Mouse (Mus musculus): Measurements from ENCODE around the gene Gabrb1.
"Not testable (repeated sequence)": the region's sequence is repeated elsewhere in the genome, so short reads cannot be mapped to it uniquely, and the experiment has no call there.

Gabrb1 gene

GRCm38 (mm10) chr5:72043226-72044151, 385.6 kb downstream of the Gabrb1 start:
- no peak for DNase-seq

DNA sequence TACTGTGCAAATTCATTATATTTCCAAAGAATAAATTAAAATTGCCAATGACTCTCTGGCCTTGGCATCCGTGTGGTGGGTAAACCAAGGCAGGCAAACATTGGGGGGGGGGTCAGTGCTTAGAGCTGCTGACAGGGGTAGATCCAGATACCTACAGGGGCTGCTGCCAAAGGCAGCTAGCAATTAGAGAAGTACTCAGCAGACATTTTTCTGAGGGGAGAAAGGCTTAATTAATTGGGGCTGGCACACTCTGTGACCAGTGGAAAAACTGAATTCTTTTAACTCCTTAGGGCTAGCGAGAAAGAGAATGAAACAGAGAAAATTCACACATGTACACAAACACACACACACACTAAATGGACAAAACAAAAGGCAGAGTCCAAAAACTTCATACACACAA, 388.3 kb downstream of the Gabrb1 start:
- no peak for DNase-seq

- no peak for DNase-seq
These were observed 406.2 kb downstream of the Gabrb1 start for GRCm38 (mm10) chr5:72064079-72064478.

DNA sequence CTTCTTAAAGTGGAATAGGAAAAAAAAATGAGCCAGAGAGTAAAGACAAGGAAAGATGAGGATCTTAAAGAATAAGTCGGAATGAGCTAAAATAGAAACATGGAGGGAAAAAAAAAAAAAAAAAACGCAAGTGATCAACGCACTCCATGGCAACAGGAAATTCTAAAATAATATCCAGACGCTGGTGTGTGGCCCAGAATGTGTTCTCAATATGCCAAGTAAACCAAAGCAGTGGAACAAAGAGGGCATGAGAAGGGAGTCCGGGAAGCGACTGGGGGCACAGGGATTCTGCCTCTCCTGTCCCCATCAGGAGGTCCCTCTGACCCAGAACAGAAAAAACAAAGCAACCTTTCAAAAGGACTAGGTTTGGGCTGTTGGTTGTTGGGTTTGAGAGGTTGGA, 410.9 kb downstream of the Gabrb1 start:
- DNase-seq, result no peak

DNA sequence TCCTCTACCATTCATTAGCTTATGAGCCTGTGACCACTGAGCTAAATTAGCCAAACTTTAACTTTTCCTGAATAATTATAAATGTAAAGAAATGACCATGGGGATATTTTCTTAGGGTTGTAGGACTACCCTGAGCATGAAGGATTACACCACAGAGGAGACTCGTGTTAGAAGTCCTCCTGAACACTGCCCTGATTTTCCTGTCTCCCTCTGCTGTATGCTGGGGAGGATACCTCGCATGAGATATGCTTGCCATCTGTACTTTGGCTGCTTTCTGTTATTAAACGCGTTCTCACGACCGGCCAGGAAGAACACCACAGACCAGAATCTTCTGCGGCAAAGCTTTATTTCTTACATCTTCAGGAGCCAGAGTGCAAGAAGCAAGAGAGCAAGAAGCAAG, 411.5 kb downstream of the Gabrb1 start:
- DNase-seq, result not testable (repeated sequence)

DNA sequence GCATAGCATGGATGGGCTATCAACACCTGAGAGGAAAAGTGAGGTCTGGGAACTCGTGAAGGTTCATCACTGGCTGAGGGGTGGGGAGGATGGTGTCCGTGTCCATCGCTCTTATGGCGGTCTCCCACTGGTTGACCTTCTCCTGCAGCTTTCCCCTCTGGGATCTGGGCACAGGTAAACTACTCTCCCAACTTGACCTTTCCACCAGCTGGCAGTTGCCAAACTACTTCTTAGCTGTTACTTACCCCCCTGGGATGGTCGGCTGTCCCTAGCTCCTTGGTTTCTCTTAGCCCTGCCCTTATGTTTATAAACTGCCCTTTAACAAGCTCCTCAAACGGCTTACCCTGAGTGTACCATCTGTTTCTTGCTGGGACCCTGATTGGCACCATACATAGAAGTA, 418.9 kb downstream of the Gabrb1 start:
- DNase-seq, result no peak

DNA sequence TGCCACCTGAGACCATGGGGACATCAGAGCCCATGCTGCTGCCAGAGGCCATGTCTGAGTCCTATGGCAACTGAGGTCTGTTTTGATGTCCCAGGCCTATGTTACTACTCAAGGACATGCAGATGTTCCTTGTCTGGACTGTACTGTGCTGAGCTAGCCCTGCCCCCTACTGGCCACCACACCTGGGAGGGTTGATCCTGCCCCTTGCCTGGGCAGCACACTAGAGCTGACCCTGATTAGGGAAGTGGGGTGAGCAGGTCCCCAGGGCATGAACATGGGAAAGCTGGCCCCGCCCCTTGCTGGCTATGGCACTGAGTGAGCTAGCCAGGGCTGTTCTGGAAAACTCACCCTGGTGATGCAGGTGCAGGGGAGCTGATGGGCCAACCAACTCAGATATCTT, 428.6 kb downstream of the Gabrb1 start:
- DNase-seq, result no peak

DNA sequence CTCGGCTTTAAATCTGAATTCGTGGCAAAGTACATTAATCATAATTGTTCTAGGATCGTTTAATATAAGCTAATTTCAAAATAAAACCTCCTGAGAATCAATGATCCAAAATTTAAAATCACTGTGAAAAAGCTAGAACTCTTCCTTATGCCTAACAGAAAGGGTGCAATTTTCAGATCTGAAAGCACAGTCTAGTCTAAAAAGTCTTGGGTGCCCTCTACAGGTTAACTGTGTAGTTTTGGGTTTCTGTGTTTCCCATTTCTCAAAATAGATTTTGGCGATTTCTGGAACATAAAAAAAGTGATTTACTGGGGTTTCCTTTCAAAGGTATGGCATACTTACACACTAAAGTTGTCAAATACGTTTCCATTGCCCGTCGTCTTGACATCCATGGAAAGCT, 436.7 kb downstream of the Gabrb1 start:
- DNase-seq, result no peak

DNA sequence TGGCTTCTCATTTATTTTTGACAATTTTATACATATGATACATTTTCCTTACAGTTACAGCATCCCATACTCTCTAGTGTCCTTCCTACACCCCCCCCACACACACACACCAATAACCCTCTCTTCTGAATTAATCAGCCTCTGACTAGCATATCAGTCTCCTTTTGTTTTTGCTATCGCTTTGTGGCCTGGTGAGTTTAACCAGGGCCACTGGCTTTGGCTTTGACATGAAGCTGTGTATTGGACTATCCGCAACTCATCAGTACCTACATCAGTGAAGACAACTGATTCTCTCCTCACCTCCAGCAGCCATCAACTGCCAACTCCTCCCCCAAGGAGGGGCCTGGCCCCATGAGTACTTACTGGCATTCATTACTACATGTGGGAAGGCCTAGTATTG, 437.1 kb downstream of the Gabrb1 start:
- DNase-seq, result no peak

DNA sequence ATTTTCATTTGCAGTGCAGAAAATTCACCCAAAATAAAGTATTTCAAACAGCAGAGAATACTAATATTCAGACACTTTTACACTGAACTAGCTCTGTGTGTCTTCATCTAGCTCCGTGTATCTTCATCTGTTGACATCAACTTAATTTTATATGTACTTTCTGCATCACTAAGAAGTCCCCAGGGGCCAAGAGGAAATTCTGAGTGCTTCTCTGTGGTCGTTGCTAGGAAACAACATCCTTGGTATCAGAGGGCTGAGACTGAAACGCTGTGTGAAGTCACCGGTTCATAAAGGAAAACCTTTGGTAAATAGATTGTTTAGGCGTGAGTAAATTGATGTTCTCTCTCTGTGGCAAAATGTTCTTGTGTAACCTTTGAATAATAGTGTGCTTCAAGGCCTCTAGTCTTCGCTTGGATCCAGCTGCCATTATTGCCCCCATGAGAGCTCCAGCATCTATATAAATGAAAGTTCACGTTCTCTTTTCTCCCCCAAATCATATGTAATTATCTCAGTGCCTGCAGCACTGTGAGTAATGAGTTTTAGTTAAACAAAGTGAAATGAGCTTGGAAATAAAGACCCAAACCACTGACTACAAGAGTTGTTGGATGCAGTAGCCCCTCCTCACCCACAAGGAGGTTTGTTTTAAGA, 446.5 kb downstream of the Gabrb1 start:
- no peak for DNase-seq

GRCm38 (mm10) chr5:72122414-72123037, 464.6 kb downstream of the Gabrb1 start:
- DNase-seq, result no peak

DNA sequence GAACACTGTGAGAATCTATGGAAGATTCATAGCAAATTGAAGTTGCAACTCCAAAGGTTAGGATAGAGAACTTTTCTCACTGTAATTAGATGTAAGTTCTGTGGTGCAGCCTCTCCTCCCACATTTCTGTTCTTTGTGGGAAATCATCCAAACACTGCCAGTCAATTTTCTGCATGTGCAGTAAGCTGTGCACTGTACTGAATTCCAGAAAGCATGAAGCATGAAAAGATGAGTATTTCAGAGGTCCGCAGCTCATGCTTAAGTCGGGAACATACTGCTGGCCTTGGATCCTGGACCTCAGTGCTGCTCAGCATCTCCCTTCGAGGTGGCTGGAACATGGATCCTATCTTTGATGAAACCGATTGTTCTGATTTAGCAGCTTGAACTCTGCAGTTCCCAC, 468.8 kb downstream of the Gabrb1 start:
- no peak for DNase-seq

DNA sequence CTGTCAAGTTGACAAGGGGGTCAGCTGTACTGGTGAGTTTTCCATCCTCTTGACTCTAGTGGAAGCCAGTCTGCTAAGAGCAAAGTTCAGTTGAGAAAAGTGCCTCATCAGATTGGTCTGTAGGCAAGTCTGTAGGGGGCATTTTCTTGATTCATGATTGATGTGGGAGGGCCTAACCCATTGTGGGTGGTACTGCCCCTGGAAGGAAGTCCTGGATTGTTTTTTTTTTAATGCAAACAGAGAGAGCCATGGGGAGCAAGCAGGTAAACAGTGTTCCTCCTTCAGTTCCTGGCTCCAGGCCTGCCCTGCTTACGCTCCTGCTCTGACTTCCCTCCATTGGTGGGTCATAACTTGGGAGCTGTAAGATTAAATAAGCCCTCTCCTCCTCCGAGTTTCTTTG, 476.0 kb downstream of the Gabrb1 start:
- no peak for DNase-seq

DNA sequence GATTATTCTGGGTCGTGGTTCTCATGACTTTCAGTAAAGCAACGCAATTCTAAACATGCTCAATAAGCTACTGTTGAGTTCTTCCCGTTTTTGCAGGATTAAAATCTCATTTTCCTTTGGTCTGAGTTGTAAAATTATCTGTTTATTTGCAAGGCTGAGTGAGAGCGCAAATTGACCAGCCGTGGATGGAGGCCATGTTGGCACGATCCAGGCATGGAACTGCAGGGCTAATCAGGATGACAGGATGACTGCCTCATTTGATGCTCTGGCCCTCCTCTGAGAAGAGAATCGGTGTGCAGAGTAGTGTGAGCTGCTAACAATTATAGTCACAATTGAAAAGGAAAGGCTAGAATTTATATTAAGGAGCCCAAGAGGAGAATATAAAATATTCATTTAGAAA, 480.3 kb downstream of the Gabrb1 start:
- DNase-seq, result no peak

- no peak for DNase-seq
These were observed 481.7 kb downstream of the Gabrb1 start for GRCm38 (mm10) chr5:72139619-72140018.

DNA sequence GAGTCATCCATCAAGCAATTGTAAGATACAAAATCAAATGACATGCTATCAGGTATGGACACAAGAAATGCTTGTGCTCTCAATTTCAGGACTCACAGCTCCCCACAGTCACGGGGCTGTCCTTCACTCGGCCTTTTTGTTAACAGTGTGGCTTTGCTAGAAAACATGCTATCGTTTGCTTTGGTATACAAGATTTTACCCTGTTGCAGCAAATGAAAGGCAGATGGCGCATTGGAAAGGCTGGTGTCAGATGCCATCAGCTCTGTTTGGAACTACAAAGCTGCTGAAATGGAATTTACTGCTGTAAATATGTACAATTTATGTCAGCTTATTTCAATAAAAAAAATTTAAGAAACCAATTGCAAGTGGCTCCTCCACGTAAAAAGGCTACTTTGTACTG, 490.8 kb downstream of the Gabrb1 start:
- no peak for DNase-seq

GRCm38 (mm10) chr5:72150870-72151269, 493.0 kb downstream of the Gabrb1 start:
- no peak for DNase-seq

- not testable (repeated sequence) for DNase-seq
These were observed 497.8 kb downstream of the Gabrb1 start for GRCm38 (mm10) chr5:72155686-72156085.

DNA sequence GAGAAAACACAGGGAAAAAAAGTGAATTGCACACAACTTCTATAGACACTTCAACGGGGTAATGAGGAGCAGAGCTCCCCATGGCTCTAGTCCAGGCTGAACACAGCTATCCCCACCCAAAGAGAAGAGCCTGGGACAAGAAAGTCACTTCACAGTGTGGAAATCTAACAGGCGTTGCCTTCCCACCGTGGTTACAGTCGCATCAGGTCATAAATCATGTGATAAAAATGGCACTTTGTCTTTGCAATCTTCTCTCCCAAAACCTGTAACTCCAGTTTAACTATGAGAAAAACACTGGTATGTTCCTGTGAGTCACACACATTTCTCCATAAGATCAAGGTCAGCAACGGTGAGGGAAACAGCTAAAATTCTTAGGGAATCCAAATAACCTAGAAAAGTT, 498.7 kb downstream of the Gabrb1 start:
- no peak for DNase-seq

- DNase-seq, result no peak
These were observed 500.8 kb downstream of the Gabrb1 start for GRCm38 (mm10) chr5:72158667-72159066.

DNA sequence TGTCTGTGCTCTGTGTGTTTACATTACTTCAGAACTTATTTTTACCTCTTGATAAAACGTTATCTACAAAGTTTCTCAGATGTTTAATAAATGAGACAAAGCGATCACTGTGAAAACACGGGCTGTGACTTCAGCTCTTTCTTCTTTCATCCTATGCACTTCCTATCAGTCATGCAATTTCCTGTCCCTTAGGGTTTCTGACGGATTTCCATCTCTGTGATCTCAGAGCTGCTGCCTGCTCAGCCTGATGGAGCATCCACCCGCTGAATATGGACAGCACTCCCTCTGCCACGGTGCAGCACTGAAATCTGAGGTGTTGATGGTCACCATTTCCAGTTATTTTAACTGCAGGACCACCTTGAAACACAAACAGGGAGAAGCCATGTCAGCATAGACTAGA, 501.6 kb downstream of the Gabrb1 start:
- no peak for DNase-seq

DNA sequence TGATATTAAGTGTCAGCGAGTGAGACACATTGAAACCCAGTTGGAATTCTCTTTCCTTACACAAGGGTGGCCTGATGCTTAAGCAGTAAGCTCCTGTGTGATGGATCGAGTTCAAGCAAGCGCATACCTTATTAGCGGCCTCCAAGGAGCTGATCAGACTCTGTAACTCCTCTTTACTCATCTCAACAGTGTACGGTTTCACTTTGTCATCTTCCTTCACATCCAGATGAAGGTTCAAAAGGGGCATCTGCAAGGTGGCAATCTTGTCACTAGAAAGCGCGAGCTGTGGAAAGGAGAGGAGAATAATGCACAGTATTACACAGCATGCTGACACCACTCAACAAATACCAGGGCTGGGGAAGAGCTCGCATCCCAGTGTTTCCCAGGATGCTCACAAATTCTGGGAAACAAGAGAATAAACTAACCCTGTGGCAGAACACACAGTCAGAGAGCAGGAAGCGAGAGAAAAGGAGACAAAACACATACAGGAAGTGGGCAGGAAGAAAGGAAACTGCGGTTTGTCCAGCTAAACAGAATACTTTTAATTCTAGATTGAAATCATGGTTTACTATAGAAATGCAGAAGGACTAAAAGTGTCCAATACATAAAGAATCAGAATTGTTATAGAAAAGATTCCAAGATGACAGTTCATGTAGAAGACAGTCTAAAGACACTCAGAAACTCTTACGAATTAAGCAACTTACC, 503.0 kb downstream of the Gabrb1 start:
- DNase-seq, result no peak

DNA sequence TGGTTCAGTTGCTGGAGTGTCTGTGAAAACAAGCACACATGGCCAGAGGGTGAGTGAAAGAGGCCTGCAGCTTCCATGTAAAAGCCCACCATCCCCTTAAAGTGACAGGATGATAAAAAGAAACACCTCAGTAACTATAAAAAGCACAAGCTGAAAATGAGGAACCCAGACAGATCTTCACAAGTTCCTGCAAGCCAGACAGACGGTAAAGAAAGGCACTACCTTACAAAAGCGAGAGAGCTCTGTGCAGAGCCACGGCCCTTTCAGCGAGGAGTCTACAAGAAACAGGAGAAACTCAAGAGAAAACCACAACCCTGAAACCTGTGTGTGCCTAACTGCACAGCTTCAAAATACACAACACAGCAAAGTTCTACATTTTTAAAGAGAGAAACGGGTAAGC, 504.9 kb downstream of the Gabrb1 start:
- DNase-seq, result no peak
